Mouse (Mus musculus): ENCODE results near the gene Cdnf. TPM values are rescaled to one million over a fixed set of nuclear protein-coding genes. Genes with fewer than 3 reads are reported as not detected.

The Cdnf gene
- 0.58 and 1.6 TPM in 2 replicates for total RNA-seq (2017)

- ATAC-seq (replicated peaks; ENCODE audit: low read depth, poor library complexity, severe bottlenecking) = peak; percentile 93
Measured at GRCm38 (mm10) chr2:3512552-3513454, at the start of gene Cdnf, which contains the start of the genes Gm45902 and Hspa14. Gene Cdnf, plus strand, starts transcription at chr2:3513030. Gene Gm45902, minus strand, starts transcription at chr2:3512790. Gene Hspa14, minus strand, starts transcription at chr2:3512814.

DNA sequence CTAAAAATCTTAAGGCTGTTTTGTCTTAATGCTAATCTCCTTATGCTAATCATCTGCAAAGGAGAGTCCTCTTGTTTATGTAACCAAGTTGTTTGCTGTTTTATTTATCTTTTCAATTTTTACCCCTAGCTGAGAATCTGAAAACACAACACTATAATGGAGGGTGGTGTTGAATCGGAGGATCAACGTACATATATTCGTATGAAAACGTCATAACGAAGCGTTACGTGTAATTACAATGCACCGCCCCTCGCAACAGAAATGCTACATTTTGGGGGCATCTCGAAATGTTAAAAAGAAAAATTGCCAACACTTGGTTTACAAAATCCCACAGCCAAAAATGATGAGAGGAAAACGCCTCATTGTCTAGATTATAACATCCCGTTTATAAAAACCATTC lies 38.9 kb upstream of the Cdnf start:
- no peak; the same call in 1 of the 2 replicates for ATAC-seq (replicated peaks; ENCODE audit: low read depth, poor library complexity, severe bottlenecking)

DNA sequence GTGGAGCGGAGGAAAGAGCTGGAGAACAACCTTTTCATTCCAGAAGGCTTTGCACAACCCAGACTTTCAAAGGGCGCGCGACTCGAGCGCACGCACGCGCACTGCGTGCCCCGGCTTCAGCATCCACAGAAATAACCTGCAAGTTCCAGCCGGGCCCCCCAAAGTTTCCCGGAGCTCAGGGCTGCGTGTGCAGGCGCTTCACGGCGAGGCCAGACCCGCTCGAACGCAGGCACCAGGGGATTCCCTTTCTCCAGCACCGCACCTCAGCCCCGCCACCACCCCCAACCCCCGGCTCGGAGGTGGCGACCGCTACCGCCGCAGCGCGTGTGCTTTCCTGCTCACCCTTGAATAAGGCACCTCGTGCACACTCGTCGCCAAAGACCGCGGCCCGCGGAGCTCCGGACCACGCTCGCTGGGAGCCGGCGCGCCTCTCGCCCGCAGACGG lies 38.4 kb upstream of the Cdnf start:
- ATAC-seq (replicated peaks; ENCODE audit: low read depth, poor library complexity, severe bottlenecking) = peak; percentile 26; the same call in 1 of the 2 replicates

DNA sequence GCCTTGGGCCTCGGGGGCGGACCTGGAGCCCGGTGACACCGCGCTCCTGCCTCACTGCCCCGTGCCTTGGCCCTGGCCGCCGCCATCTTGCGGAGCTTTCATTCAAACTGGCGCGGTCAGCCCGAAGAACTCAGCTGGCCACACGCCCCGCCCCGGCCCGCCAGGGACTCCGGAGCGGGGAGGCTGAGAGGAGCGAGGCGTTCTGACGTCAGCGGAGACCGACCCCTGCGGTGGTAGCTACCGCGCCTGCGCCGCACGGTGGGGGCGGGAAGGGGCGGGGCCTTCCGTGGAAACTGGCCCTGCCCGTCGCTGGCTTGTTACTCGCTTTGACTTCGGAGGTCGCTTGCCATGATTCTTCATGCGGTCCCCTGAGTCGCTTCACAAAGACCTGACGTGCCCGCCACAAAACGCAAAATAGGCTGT lies 38.0 kb upstream of the Cdnf start, which contains the start of gene Suv39h2:
Gene Suv39h2 (minus strand): TSS at position 171 of the 423 bp plus-strand sequence.
- peak; percentile 92 for ATAC-seq (replicated peaks; ENCODE audit: low read depth, poor library complexity, severe bottlenecking)

GRCm38 (mm10) chr2:3475746-3476251 lies 37.0 kb upstream of the Cdnf start:
- ATAC-seq (replicated peaks; ENCODE audit: low read depth, poor library complexity, severe bottlenecking) = peak; percentile 7; the same call in 1 of the 2 replicates

DNA sequence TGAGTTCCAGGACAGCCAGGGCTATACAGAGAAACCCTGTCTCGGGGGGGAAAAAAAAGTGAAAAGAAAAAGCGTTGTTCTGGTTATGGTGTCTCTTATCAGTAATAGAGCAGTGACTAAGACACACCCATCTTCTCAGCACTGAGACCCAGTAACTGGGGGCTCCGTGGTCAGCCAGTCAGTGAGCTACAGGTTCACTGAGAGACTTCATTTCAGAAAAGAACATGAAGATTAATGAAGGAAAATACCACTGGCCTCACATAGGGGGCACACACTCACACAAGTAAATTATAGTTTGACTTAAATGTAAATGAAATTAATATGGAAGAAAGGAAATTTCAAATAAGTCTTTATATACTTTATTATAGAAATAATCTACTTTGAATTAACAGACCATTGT lies 32.6 kb upstream of the Cdnf start:
- ATAC-seq (replicated peaks; ENCODE audit: low read depth, poor library complexity, severe bottlenecking) = peak; percentile 76; the same call in 1 of the 2 replicates

GRCm38 (mm10) chr2:3489816-3490215 lies 23.0 kb upstream of the Cdnf start:
- no peak for ATAC-seq (replicated peaks; ENCODE audit: low read depth, poor library complexity, severe bottlenecking)

GRCm38 (mm10) chr2:3493833-3494409 lies 18.9 kb upstream of the Cdnf start:
- ATAC-seq (replicated peaks; ENCODE audit: low read depth, poor library complexity, severe bottlenecking) = peak; percentile 32; the same call in 1 of the 2 replicates

DNA sequence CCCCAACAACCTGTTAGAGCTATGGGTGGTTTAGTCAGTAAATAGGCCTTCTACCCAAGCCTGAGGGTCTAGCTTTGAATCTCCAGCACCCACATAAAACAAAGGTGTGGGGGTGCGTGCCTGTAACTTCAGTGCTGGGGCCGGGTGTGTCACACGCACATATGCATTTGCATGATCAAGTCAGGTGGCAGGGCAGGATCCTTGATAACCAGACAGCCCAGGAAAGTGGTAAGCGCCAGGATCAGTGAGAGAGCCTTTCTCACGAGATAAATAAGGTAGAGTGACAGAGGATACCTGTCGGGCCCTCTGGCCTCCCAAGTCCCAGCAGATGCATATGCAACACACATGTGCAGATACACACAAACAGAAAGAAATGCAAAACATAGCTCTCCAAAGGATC lies 13.3 kb upstream of the Cdnf start:
- ATAC-seq (replicated peaks; ENCODE audit: low read depth, poor library complexity, severe bottlenecking) = no peak

- peak; percentile 58 for ATAC-seq (replicated peaks; ENCODE audit: low read depth, poor library complexity, severe bottlenecking)
Measured at GRCm38 (mm10) chr2:3500886-3501285, 11.9 kb upstream of the Cdnf start.

DNA sequence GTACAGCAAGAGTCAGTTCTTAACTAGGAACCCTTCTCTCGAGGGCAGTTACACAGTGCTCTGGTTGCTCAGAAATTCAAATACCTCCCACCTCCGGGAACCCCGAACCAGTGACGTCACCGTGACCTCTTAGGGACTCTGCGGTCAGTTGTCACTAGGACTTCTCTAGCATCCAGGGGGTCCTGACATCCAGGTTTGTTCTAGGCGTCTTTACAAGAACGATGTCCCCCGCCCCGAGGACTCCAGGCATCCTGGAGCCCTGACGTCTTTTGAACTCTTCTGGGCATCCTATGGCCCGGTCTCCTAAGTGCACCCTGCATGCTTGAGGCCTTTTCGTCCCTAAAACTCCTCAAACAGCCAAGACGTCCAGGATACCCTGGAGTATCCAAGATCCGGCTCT lies 754 bp upstream of the Cdnf start:
- ATAC-seq (replicated peaks; ENCODE audit: low read depth, poor library complexity, severe bottlenecking) = peak; percentile 28

DNA sequence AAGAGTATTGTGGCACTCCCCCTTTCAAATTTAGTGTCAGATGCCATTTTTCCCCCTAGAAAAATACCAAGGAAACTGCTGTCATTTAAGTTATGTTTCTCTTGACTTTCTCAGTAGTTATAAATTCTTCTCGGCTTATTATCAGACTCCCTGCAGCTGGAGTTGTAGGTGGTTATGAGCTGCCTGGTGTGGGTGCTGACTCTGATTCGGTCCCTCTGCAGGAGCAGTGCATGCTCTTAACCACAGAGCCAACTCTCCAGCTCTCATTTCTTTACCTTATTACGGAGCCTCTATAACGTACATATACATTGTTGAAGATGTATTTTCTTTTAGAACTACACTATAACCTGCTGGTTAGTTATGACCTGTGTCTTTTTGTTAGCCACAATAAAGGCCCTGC lies 9.7 kb downstream of the Cdnf start:
- 0 out of 2 replicates have a peak, but pooled peaks have one; percentile 34 for ATAC-seq (replicated peaks; ENCODE audit: low read depth, poor library complexity, severe bottlenecking)

DNA sequence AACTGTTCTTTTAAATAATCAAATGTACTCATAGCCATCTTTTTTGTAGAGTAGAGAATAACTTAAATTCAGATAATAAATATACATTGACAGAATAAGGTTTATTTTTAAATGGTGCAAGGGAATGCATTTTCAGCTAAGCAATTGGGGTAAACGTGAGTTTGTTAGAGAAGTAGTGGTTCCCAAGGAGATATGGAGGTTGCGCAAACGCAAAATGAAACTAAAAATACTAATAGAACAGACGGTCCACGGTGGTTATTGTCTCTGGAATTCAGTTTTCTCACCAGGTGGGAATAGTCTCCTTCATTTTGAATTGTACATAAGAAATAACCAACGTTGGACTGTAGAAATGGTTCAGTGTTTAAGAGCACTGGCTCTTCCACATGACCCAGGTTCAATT lies 13.5 kb downstream of the Cdnf start:
- ATAC-seq (replicated peaks; ENCODE audit: low read depth, poor library complexity, severe bottlenecking) = 0 out of 2 replicates have a peak, but pooled peaks have one; percentile 29

DNA sequence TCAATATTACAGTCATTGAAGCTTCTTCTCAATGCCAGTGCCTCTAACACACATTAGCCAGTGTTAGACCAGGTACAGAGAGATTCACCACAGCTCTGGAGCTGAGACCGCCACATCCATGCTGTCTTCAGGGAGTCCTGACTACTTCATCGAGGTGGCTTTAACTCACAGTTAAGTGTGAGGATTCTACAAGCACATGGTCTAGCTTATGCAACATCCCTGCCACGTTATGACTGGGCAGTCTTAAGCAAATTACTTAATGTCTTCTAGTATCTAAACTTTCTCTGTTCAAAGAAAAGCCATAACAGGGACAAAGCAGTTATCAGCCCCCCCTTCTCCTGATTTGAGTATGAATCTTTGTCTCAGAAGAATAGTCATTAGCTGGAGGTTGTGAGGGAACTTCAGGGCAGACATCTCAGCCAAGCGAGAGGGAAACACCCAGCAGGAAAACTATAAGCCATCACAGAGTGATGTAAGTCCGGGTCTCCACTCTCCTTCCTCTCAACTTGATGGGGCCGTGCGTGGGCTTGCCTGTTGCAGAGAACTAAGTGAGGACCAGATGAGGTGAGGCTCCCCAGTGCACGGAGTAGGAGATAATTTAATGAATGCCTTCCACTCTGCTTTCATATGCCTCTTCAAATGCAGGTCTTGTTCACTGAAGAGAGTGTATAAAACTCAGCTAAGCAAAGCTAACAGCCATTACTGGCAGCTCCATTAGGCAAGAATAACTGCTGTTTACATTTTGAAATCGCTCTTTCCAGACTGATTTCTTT lies 28.7 kb downstream of the Cdnf start:
- ATAC-seq (replicated peaks; ENCODE audit: low read depth, poor library complexity, severe bottlenecking) = no peak

DNA sequence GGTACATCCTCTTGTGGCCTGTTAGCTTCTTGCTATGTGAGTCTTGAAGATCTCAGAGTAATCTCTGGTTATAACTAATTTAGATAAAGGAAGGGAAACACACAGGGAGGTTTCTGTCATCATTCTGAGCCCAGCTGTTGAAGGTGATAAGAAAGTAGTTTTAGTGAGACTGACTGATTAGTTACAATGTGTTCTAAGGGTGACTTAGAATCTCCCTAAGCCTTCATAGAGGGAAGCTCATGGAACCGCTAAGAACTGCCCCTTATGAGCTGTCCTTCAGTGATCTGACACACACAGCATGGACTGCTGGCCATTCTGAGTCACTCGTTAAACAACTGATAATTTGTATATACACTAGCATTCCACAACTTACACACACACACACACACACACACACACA lies 33.2 kb downstream of the Cdnf start:
- ATAC-seq (replicated peaks; ENCODE audit: low read depth, poor library complexity, severe bottlenecking) = peak; percentile 56

DNA sequence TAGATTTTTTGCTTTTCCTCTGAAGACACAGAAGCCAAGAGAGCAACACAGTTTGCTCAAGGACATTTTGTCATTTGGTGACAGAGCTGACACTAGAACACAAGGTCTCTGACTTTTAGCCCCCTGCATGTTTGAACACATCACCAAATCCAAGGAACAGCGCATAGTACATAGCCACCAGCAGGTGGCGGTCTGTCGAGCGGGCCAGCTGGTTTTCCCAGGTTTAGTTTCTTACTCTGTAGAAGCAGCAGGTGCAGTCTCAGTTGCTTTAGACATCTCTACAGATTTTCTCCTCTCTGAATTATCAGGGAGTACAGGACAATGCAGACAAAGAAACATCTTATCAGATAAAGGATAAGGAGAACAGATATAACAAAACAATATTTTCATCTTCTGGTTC lies 33.8 kb downstream of the Cdnf start:
- ATAC-seq (replicated peaks; ENCODE audit: low read depth, poor library complexity, severe bottlenecking) = peak; percentile 88

GRCm38 (mm10) chr2:3570186-3570585 lies 57.4 kb downstream of the Cdnf start, which contains the start of gene Fam107b:
Gene Fam107b, plus strand, starts transcription at chr2:3570488.
- ATAC-seq (replicated peaks; ENCODE audit: low read depth, poor library complexity, severe bottlenecking) = no peak

DNA sequence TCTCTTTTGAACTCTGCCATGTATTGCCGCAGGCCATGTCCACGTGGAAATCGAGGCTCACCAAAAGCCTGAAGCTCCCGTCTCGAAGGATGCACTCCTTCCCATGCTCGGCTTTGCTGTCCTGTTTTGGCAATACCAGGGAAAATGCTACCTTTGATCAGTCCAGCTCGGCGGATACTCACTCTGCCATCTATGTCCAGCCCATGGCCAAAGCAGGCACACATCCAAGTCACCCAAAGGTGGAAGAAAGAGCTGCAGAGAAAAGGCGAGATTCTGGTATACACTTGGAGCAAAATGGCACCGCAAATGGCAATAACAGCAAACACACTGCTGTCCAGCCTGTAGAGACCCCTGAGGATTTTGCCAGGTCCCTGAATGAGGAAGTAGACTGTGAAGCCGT lies 57.8 kb downstream of the Cdnf start:
- no peak for ATAC-seq (replicated peaks; ENCODE audit: low read depth, poor library complexity, severe bottlenecking)

- ATAC-seq (replicated peaks; ENCODE audit: low read depth, poor library complexity, severe bottlenecking) = peak; percentile 62
Measured at GRCm38 (mm10) chr2:3573883-3574282, 61.1 kb downstream of the Cdnf start.

DNA sequence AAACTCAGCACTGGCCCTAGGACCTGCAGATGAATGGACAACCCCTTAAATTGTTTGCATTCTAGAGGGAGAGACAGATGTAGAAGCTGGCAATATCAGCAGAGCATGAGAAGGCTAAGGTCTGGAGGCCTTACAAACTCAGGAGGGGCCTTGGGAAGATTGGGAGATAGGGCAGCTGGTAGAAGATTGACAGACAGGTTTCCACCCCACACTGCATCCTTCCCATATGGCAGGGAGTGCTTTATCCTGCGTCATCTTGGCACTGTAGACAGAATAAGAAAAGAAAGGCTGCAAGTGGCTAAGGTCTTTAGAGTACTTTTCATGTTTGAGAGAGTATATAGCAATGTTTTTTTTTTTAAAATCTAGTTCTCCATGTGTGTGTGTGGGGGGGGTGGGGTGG lies 62.3 kb downstream of the Cdnf start:
- ATAC-seq (replicated peaks; ENCODE audit: low read depth, poor library complexity, severe bottlenecking) = no peak

Data from common myeloid progenitor, adult 5-6 weeks (primary cell).